Mouse (Mus musculus) layer of hippocampus, postnatal 36 days (tissue): ENCODE data around the gene Iglon5. TPM values are rescaled to one million over a fixed set of nuclear protein-coding genes. Genes with fewer than 3 reads are reported as not detected.
A peak's percentile ranks its signal among the peaks of the same experiment; 100 is the strongest.

Experiments
- DNase-seq, 2 experiments: peaks; one replicate each; pipeline ENCODE4 v3.0.0; 2022
- microRNA-seq, 2 experiments: library from miRNA; unstranded; fragments of <30 nt; microRNA quantifications; one replicate each; pipeline ENCODE4 v1.2.0; 2021
- total RNA-seq, 2 experiments: library from RNA; stranded (reverse); gene quantifications; 2 replicates each; pipeline ENCODE4 v1.2.3; 2021

Iglon5 gene
- total RNA-seq, 2 experiments from 2014 or later, result 22.7 to 23.6 TPM

GRCm38 (mm10) chr7:43427406-43427805, 62.5 kb downstream of the Iglon5 start, which contains the start of gene Lim2:
TSS of gene Lim2 (plus strand) at chr7:43427670.
- DNase-seq, result no peak

- DNase-seq, result no peak
Measured at GRCm38 (mm10) chr7:43423991-43424625, 65.8 kb downstream of the Iglon5 start.

- peak; percentile 74 to 81 for DNase-seq
Measured at GRCm38 (mm10) chr7:43422995-43423617, 66.8 kb downstream of the Iglon5 start.

Small RNA genes lying within 50 kb of the gene (microRNA-seq; reads per million reads assigned to microRNA genes)
- 0.21 to 1.8 reads per million in 2 experiments for gene Mir7051

Other genes starting within 250 kb of the Iglon5 start
- 10 to 100 TPM; 25.3 to 26.2 TPM for gene Zfp715, start 176.8 kb downstream of the Iglon5 start, total RNA-seq
- gene Siglecf, start 138.7 kb downstream of the Iglon5 start, total RNA-seq, result under 1 TPM; 0.57 to 0.68 TPM
- gene Siglecg, start 81.9 kb downstream of the Iglon5 start, total RNA-seq, result not detected
- gene Lim2, start 62.4 kb downstream of the Iglon5 start, total RNA-seq, result not detected
- not detected for gene Nkg7, start 53.0 kb downstream of the Iglon5 start, total RNA-seq
- gene Cldnd2, start 49.3 kb downstream of the Iglon5 start, total RNA-seq, result not detected
- gene Etfb, start 46.0 kb downstream of the Iglon5 start, total RNA-seq, result 10 to 100 TPM; 68.4 to 74.4 TPM
- gene Gm45233, start 45.9 kb downstream of the Iglon5 start, total RNA-seq, result under 1 TPM; 0.80 to 0.86 TPM
- 1 to 10 TPM; 2.3 to 3.0 TPM for gene Vsig10l, start 26.9 kb downstream of the Iglon5 start, total RNA-seq
- gene 4931406B18Rik, start 15.9 kb upstream of the Iglon5 start, total RNA-seq, result not detected
- 1 to 10 TPM; 4.2 TPM for gene Cd33, start 54.4 kb upstream of the Iglon5 start, total RNA-seq
- gene Zfp658, start 72.2 kb upstream of the Iglon5 start, total RNA-seq, result 1 to 10 TPM; 5.5 to 6.6 TPM
- 10 to 100 TPM; 22.0 to 22.1 TPM for gene Zfp719, start 89.5 kb upstream of the Iglon5 start, total RNA-seq
- under 1 TPM; 0.15 to 0.20 TPM for gene Zfp819, start 117.1 kb upstream of the Iglon5 start, total RNA-seq
- gene Ceacam18, start 144.6 kb upstream of the Iglon5 start, total RNA-seq, result under 1 TPM in 1 of 2 experiments, not detected in 1; 0.25 TPM
- gene Siglece, start 170.1 kb upstream of the Iglon5 start, total RNA-seq, result 1 to 10 TPM in 1 of 2 experiments, under 1 TPM in 1; 0.83 to 1.4 TPM
- gene Ctu1, start 181.9 kb upstream of the Iglon5 start, total RNA-seq, result 10 to 100 TPM; 11.7 to 11.8 TPM
- gene Klk14, start 200.3 kb upstream of the Iglon5 start, total RNA-seq, result not detected
- not detected for gene Klk13, start 222.5 kb upstream of the Iglon5 start, total RNA-seq